Mouse (Mus musculus) lung, embryonic 15.5 days (tissue): ENCODE measurements around the gene H2-T3. TPM values are rescaled to one million over a fixed set of nuclear protein-coding genes. Genes with fewer than 3 reads are reported as not detected.
"Not testable (repeated sequence)": the region's sequence is repeated elsewhere in the genome, so short reads cannot be mapped to it uniquely, and the experiment has no call there.

Source experiments
- ATAC-seq: fragments of 200-750 bp; cut with Nextera tagmentation; 2 replicates; pipeline ENCODE4 v1.8.0; 2017; ENCODE audit warnings: moderate number of reproducible peaks, borderline replicate concordance; ENCODE audit not compliant: low FRiP score, low TSS enrichment; ENCODE audit errors: extremely low read depth
- H3K27ac ChIP-seq: fragments of 300-500 bp; sonication (generic); 2 replicates; pipeline ENCODE4 v1.5.1; 2015; ENCODE audit warnings: moderate library complexity, mild to moderate bottlenecking, inconsistent platforms
- H3K27me3 ChIP-seq: fragments of 300-500 bp; sonication (generic); 2 replicates; pipeline ENCODE4 v1.6.1; 2015; ENCODE audit warnings: inconsistent platforms
- H3K36me3 ChIP-seq: fragments of 300-500 bp; sonication (generic); 2 replicates; pipeline ENCODE4 v1.6.1; 2015; ENCODE audit warnings: inconsistent platforms
- H3K4me1 ChIP-seq: fragments of 300-500 bp; sonication (generic); 2 replicates; pipeline ENCODE4 v1.6.1; 2015; ENCODE audit warnings: inconsistent platforms
- H3K4me2 ChIP-seq: fragments of 300-500 bp; sonication (generic); 2 replicates; pipeline ENCODE4 v1.6.1; 2015; ENCODE audit warnings: inconsistent platforms, mild to moderate bottlenecking, moderate library complexity
- H3K4me3 ChIP-seq: fragments of 300-500 bp; sonication (generic); 2 replicates; pipeline ENCODE4 v1.5.1; 2015; ENCODE audit warnings: mild to moderate bottlenecking, inconsistent platforms
- H3K9ac ChIP-seq: fragments of 300-500 bp; sonication (generic); 2 replicates; pipeline ENCODE4 v1.6.1; 2015; ENCODE audit warnings: inconsistent platforms
- H3K9me3 ChIP-seq: fragments of 300-500 bp; sonication (generic); 2 replicates; pipeline ENCODE4 v1.6.1; 2016; ENCODE audit warnings: inconsistent platforms
- WGBS: fragments of 180-500 bp; shearing (Covaris S2); methylation state at CpG from one replicate; pipeline ENCODE4 v1.1.7; 2015; 5-methylcytosine and 5-hydroxymethylcytosine counted together
- polyA plus RNA-seq: library from polyadenylated mRNA; unstranded; fragments of >200 nt; fragmentation: Nextera tagmentation; extraction: Ambion mirVana; gene quantifications from 2 replicates; pipeline ENCODE4 v1.2.1, GENCODE M21; 2015

Gene H2-T3
- polyA plus RNA-seq, 1 experiment from 2014 or later, result 0.71 TPM

DNA sequence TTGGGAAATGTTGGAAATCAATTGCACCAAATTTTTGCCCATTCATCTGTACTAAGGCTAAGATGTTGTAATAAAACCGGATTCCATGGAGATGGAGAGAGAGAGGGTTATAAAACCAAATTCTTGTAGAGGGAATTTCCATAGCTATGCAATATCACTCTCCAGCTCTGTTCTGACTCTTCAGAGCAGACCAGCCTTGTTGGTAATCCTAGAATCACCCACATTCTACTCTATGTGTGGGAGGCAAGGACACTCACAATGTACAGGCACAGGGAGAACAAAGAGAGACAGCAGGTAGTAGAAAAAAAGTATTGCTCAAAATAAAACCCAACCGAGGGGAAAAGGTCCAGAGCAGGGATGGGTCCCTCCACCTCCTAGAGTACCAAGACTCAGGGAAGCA is 14.0 kb downstream of the H2-T3 start:
- not testable (repeated sequence) for H3K27me3 ChIP-seq, ATAC-seq, H3K36me3 ChIP-seq, H3K4me2 ChIP-seq, H3K9ac ChIP-seq, H3K4me1 ChIP-seq, H3K4me3 ChIP-seq, H3K27ac ChIP-seq, H3K9me3 ChIP-seq
- WGBS, result no CpG with 5 or more reads among the region's 2 CpGs

GRCm38 (mm10) chr17:36170287-36170814 is 19.7 kb downstream of the H2-T3 start:
- peaks cover 45% of the 10 kb centered on the region for H3K27me3 ChIP-seq
- no peak overlapping the region; the same call in 1 of the 2 replicates for H3K4me2 ChIP-seq
- H3K4me3 ChIP-seq, result no peak overlapping the region
- WGBS, result 11% methylated on average over 1 of the region's 1 CpGs
- H3K27ac ChIP-seq, result 0 out of 2 replicates have a peak overlapping the region, but pooled peaks have one; percentile 77
- H3K36me3 ChIP-seq, result no peaks in the 10 kb centered on the region
- H3K9me3 ChIP-seq, result no peaks in the 10 kb centered on the region
- no peaks in the 10 kb centered on the region for H3K4me1 ChIP-seq
- H3K9ac ChIP-seq, result no peak overlapping the region
- peak; percentile 41; the same call in 1 of the 2 replicates for ATAC-seq

- H3K9ac ChIP-seq, result no peak overlapping the region
- peaks cover 51% of the 10 kb centered on the region for H3K27me3 ChIP-seq
- 0 out of 2 replicates have a peak overlapping the region, but pooled peaks have one; percentile 12 for H3K4me3 ChIP-seq
- H3K36me3 ChIP-seq, result no peaks in the 10 kb centered on the region
- H3K4me2 ChIP-seq, result peak overlapping the region; percentile 34; the same call in 1 of the 2 replicates
- H3K27ac ChIP-seq, result peak overlapping the region; percentile 77
- no peak for ATAC-seq
- no peaks in the 10 kb centered on the region for H3K4me1 ChIP-seq
- H3K9me3 ChIP-seq, result no peaks in the 10 kb centered on the region
These were observed 20.3 kb downstream of the H2-T3 start for GRCm38 (mm10) chr17:36169753-36170152.

- Histone ChIP-seq H3K4me3 (peak overlapping the region; percentile 12; the same call in 1 of the 2 replicates), H3K27ac (peak overlapping the region; percentile 77), H3K4me2 (peak overlapping the region; percentile 34; the same call in 1 of the 2 replicates), H3K27me3 (peaks cover 58% of the 10 kb centered on the region)
- 33% methylated on average over 1 of the region's 1 CpGs for WGBS
- not testable (repeated sequence) for H3K36me3 ChIP-seq, H3K9me3 ChIP-seq, H3K4me1 ChIP-seq, H3K9ac ChIP-seq
- ATAC-seq, result peak; percentile 55; the same call in 1 of the 2 replicates
These were observed 21.0 kb downstream of the H2-T3 start for GRCm38 (mm10) chr17:36169094-36169493.

- Histone ChIP-seq H3K27me3 (peaks cover 66% of the 10 kb centered on the region), H3K9me3 (no peaks in the 10 kb centered on the region), H3K4me3 (peak within 1 kb of the TSS; percentile 51), H3K4me2 (peak within 1 kb of the TSS; percentile 54), H3K27ac (peak within 1 kb of the TSS; percentile 80), H3K36me3 (no peaks in the 10 kb centered on the region), H3K9ac (peak within 1 kb of the TSS; percentile 51), H3K4me1 (no peaks in the 10 kb centered on the region)
- WGBS, result 3% methylated on average over 54 of the region's 63 CpGs
- ATAC-seq, result peak; percentile 13; the same call in 1 of the 2 replicates
These were observed 21.9 kb downstream of the H2-T3 start, which contains the start of gene Gm8909 for GRCm38 (mm10) chr17:36168039-36168652. TSS of gene Gm8909 (minus strand) at chr17:36168537.

- Histone ChIP-seq H3K9me3 (no peaks in the 10 kb centered on the region), H3K4me1 (no peaks in the 10 kb centered on the region), H3K27me3 (peaks cover 70% of the 10 kb centered on the region), H3K4me3 (peak overlapping the region; percentile 51), H3K36me3 (no peaks in the 10 kb centered on the region), H3K27ac (peak overlapping the region; percentile 80), H3K4me2 (peak overlapping the region; percentile 54), H3K9ac (peak overlapping the region; percentile 51)
- peak; percentile 69; the same call in 1 of the 2 replicates for ATAC-seq
- 1% methylated on average over 49 of the region's 51 CpGs for WGBS
These were observed 22.6 kb downstream of the H2-T3 start for GRCm38 (mm10) chr17:36167306-36168038.

DNA sequence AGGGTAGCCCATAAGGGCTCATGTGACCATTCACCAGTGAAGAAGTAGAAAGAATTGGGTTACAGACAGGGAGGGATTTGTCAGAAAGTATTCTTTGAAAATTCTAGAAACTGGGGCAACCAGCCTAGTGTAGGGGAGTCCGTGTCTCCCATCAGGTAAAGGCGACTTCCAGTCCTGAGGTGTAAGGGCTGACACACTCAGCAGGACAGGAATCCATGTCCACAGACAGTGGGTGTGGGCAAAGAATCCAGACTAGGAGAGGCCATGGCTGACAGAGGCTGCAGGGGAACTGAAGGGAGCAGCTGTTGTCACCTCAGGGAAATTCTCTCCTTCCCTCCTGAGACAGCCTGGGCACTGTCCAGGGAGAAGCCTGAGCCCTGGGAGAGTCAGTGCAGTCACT is 23.2 kb downstream of the H2-T3 start:
- peak overlapping the region; percentile 80; the same call in 1 of the 2 replicates for H3K27ac ChIP-seq
- H3K4me1 ChIP-seq, H3K36me3 ChIP-seq, H3K9ac ChIP-seq, ATAC-seq, H3K9me3 ChIP-seq: not testable (repeated sequence)
- peak overlapping the region; percentile 51 for H3K4me3 ChIP-seq
- peak overlapping the region; percentile 54 for H3K4me2 ChIP-seq
- WGBS, result 13% methylated on average over 2 of the region's 2 CpGs
- peaks cover 76% of the 10 kb centered on the region for H3K27me3 ChIP-seq

- peak overlapping the region; percentile 67 for H3K27ac ChIP-seq
- 3% methylated on average over 54 of the region's 56 CpGs for WGBS
- peak overlapping the region; percentile 27 for H3K4me3 ChIP-seq
- peak overlapping the region; percentile 59 for H3K4me2 ChIP-seq
- H3K9me3 ChIP-seq, result no peaks in the 10 kb centered on the region
- no peaks in the 10 kb centered on the region for H3K36me3 ChIP-seq
- ATAC-seq, result peak; percentile 55; the same call in 1 of the 2 replicates
- H3K4me1 ChIP-seq, result no peaks in the 10 kb centered on the region
- H3K9ac ChIP-seq, result peak overlapping the region; percentile 36
- peaks cover 70% of the 10 kb centered on the region for H3K27me3 ChIP-seq
These were observed 28.7 kb downstream of the H2-T3 start for GRCm38 (mm10) chr17:36161129-36162051.

GRCm38 (mm10) chr17:36158264-36158663 is 31.8 kb downstream of the H2-T3 start:
- H3K27ac ChIP-seq, result peak overlapping the region; percentile 69; the same call in 1 of the 2 replicates
- H3K36me3 ChIP-seq, H3K4me1 ChIP-seq, H3K9me3 ChIP-seq, ATAC-seq: not testable (repeated sequence)
- peak overlapping the region; percentile 41; the same call in 1 of the 2 replicates for H3K9ac ChIP-seq
- H3K4me3 ChIP-seq, result peak overlapping the region; percentile 41
- WGBS, result 7% methylated on average over 11 of the region's 11 CpGs
- peaks cover 47% of the 10 kb centered on the region for H3K27me3 ChIP-seq
- H3K4me2 ChIP-seq, result peak overlapping the region; percentile 59

DNA sequence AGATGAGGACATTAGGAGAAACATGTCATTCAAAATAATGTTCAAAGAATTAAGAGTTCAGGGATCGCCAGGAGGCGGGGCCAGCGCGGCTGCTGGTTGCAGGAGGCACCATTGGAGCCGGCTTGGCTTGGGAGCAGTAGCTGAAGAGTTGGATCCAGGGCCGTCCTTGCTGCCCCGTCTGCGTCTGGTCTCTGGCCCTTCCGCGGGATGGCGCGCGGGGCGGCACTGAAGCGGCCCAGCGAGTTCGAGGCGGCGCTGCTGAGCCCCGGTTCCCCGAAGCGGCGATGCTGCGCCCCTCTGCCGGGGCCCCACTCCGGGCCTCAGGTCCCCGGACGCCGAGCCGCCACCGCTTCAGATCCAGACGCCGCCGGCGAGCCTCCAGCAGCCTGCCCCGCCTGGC is 32.3 kb downstream of the H2-T3 start:
- Histone ChIP-seq H3K27me3 (peaks cover 46% of the 10 kb centered on the region), H3K9ac (peak overlapping the region; percentile 41), H3K27ac (peak overlapping the region; percentile 69), H3K4me3 (peak overlapping the region; percentile 41), H3K4me2 (peak overlapping the region; percentile 59)
- not testable (repeated sequence) for H3K36me3 ChIP-seq, H3K9me3 ChIP-seq, H3K4me1 ChIP-seq, ATAC-seq
- WGBS, result under 1% methylated on average over 36 of the region's 36 CpGs
